Mouse (Mus musculus): Measurements from ENCODE around the gene Zdhhc23.

- TF ChIP-seq POLR2A (IDR thresholded peaks at IDR 0.05; ENCODE audit: control insufficient read depth, low read depth, low read length) (no peak), CTCF (IDR thresholded peaks at IDR 0.05; ENCODE audit: control insufficient read depth, insufficient read depth, insufficient replicate concordance, low read depth, low read length) (no peak)
These were observed 46.5 kb downstream of the Zdhhc23 start for GRCm38 (mm10) chr16:43933041-43933440.
